Mouse (Mus musculus) cortical plate, adult 2 months (tissue): Measurements from ENCODE around the gene Vgf. TPM values are rescaled to one million over a fixed set of nuclear protein-coding genes. Genes with fewer than 3 reads are reported as not detected.

Experiments
- H3K27ac ChIP-seq: fragments of 200-500 bp; 2 replicates; pipeline ENCODE4 v1.5.1; 2012; ENCODE audit warnings: low read length, control low read depth, inconsistent platforms; ENCODE audit not compliant: insufficient read depth
- H3K4me1 ChIP-seq: fragments of 200-500 bp; 2 replicates; pipeline ENCODE4 v1.6.1; 2011; ENCODE audit warnings: low read length; ENCODE audit not compliant: control insufficient read depth, insufficient read depth
- H3K4me3 ChIP-seq: fragments of 200-500 bp; 2 replicates; pipeline ENCODE4 v1.5.1; 2011; ENCODE audit warnings: mild to moderate bottlenecking, low read length, control low read depth; ENCODE audit not compliant: insufficient read depth
- CTCF ChIP-seq: fragments of 200-500 bp; IDR thresholded peaks from 2 replicates; pipeline ENCODE4 v1.5.1; 2011; ENCODE audit warnings: mild to moderate bottlenecking, control low read depth, low read length; ENCODE audit not compliant: insufficient read depth; ENCODE audit errors: extremely low read depth
- POLR2A ChIP-seq: fragments of 200-500 bp; IDR thresholded peaks from 2 replicates; pipeline ENCODE4 v1.6.1; 2011; ENCODE audit warnings: mild to moderate bottlenecking, low read length, control low read depth; ENCODE audit not compliant: insufficient read depth; ENCODE audit errors: extremely low read depth
- polyA plus RNA-seq: library from polyadenylated mRNA; depleted of rRNA; stranded (reverse); fragments of >200 nt; gene quantifications from 2 replicates; pipeline ENCODE4 v1.2.3, GENCODE M21; 2012; rRNA removed

Vgf gene
- polyA plus RNA-seq: 158 and 168 TPM in 2 replicates

GRCm38 (mm10) chr5:137026092-137026491 is at the start of gene Vgf:
Vgf (plus strand) TSS chr5:137026392.
- H3K4me1 ChIP-seq: no peaks in the 10 kb centered on the region
- H3K4me3 ChIP-seq: peak within 1 kb of the TSS; percentile 30
- no peak for TF ChIP-seq CTCF
- no peak for TF ChIP-seq POLR2A
- H3K27ac ChIP-seq: no peak within 1 kb of the TSS

- TF ChIP-seq CTCF (no peak), POLR2A (no peak)
- Histone ChIP-seq H3K4me1 (no peaks in the 10 kb centered on the region), H3K4me3 (no peak overlapping the region), H3K27ac (no peak overlapping the region)
These were observed 48.4 kb upstream of the Vgf start for GRCm38 (mm10) chr5:136977769-136978168.

GRCm38 (mm10) chr5:136979762-136980161 is 46.4 kb upstream of the Vgf start:
- H3K27ac ChIP-seq: no peak overlapping the region
- H3K4me3 ChIP-seq: no peak overlapping the region
- no peaks in the 10 kb centered on the region for H3K4me1 ChIP-seq
- TF ChIP-seq CTCF (no peak), POLR2A (no peak)

GRCm38 (mm10) chr5:136980974-136981373 is 45.2 kb upstream of the Vgf start:
- 0 out of 2 replicates have a peak, but pooled peaks have one; percentile 7 for TF ChIP-seq CTCF
- TF ChIP-seq POLR2A: no peak
- H3K27ac ChIP-seq: no peak overlapping the region
- H3K4me1 ChIP-seq: peaks cover under 1% of the 10 kb centered on the region; the same call in 1 of the 2 replicates
- H3K4me3 ChIP-seq: no peak overlapping the region

- no peak overlapping the region for H3K27ac ChIP-seq
- TF ChIP-seq POLR2A (no peak), CTCF (peak; percentile 45; the same call in 1 of the 2 replicates)
- H3K4me1 ChIP-seq: peaks cover 3% of the 10 kb centered on the region; the same call in 1 of the 2 replicates
- no peak overlapping the region for H3K4me3 ChIP-seq
These were observed 43.8 kb upstream of the Vgf start for GRCm38 (mm10) chr5:136982338-136982930.

GRCm38 (mm10) chr5:136984828-136985227 is 41.4 kb upstream of the Vgf start:
- TF ChIP-seq POLR2A: no peak
- TF ChIP-seq CTCF: no peak
- peaks cover 3% of the 10 kb centered on the region; the same call in 1 of the 2 replicates for H3K4me1 ChIP-seq
- no peak overlapping the region for H3K27ac ChIP-seq
- H3K4me3 ChIP-seq: no peak overlapping the region

GRCm38 (mm10) chr5:136986695-136987137 is 39.5 kb upstream of the Vgf start, which contains the start of gene Plod3:
Plod3 (plus strand) TSS chr5:136987019.
- H3K4me1 ChIP-seq: peaks cover 3% of the 10 kb centered on the region; the same call in 1 of the 2 replicates
- TF ChIP-seq POLR2A (peak; percentile 84; the same call in 1 of the 2 replicates), CTCF (no peak)
- peak within 1 kb of the TSS; percentile 49 for H3K27ac ChIP-seq
- H3K4me3 ChIP-seq: peak within 1 kb of the TSS; percentile 50

- H3K27ac ChIP-seq: peak overlapping the region; percentile 49
- peaks cover 3% of the 10 kb centered on the region; the same call in 1 of the 2 replicates for H3K4me1 ChIP-seq
- peak overlapping the region; percentile 50 for H3K4me3 ChIP-seq
- no peak for TF ChIP-seq CTCF
- peak; percentile 59; the same call in 1 of the 2 replicates for TF ChIP-seq POLR2A
These were observed 38.9 kb upstream of the Vgf start for GRCm38 (mm10) chr5:136987138-136987933.

GRCm38 (mm10) chr5:136987934-136988271 is 38.3 kb upstream of the Vgf start, which contains the start of gene Znhit1:
Znhit1 (minus strand) TSS chr5:136988021.
- Histone ChIP-seq H3K27ac (peak within 1 kb of the TSS; percentile 49), H3K4me3 (peak within 1 kb of the TSS; percentile 50), H3K4me1 (peaks cover 3% of the 10 kb centered on the region; the same call in 1 of the 2 replicates)
- no peak for TF ChIP-seq POLR2A

GRCm38 (mm10) chr5:136988420-136988819 is 37.8 kb upstream of the Vgf start:
- peak overlapping the region; percentile 50 for H3K4me3 ChIP-seq
- H3K27ac ChIP-seq: no peak overlapping the region
- no peak for TF ChIP-seq CTCF
- no peak for TF ChIP-seq POLR2A
- peaks cover 3% of the 10 kb centered on the region; the same call in 1 of the 2 replicates for H3K4me1 ChIP-seq

- Histone ChIP-seq H3K4me3 (no peak overlapping the region), H3K4me1 (peaks cover 3% of the 10 kb centered on the region; the same call in 1 of the 2 replicates), H3K27ac (no peak overlapping the region)
- TF ChIP-seq CTCF (no peak), POLR2A (no peak)
These were observed 36.4 kb upstream of the Vgf start for GRCm38 (mm10) chr5:136989801-136990200.
